Mouse (Mus musculus): ENCODE data around the gene Dnah1.

The Dnah1 gene

GRCm38 (mm10) chr14:31323849-31324792, at the start of gene Dnah1:
Gene Dnah1, minus strand, starts transcription at chr14:31323896.
- peak; percentile 60 for DNase-seq

GRCm38 (mm10) chr14:31369377-31369776, 45.7 kb upstream of the Dnah1 start:
- no peak for DNase-seq

GRCm38 (mm10) chr14:31367951-31368350, 44.3 kb upstream of the Dnah1 start:
- no peak for DNase-seq

GRCm38 (mm10) chr14:31365350-31365749, 41.7 kb upstream of the Dnah1 start:
- DNase-seq = peak; percentile 72

- DNase-seq = no peak
These were observed 40.9 kb upstream of the Dnah1 start for GRCm38 (mm10) chr14:31364589-31364988.

GRCm38 (mm10) chr14:31362236-31362635, 38.5 kb upstream of the Dnah1 start:
- no peak for DNase-seq

GRCm38 (mm10) chr14:31345367-31345766, 21.7 kb upstream of the Dnah1 start:
- no peak for DNase-seq

GRCm38 (mm10) chr14:31343241-31343640, 19.5 kb upstream of the Dnah1 start:
- no peak for DNase-seq

GRCm38 (mm10) chr14:31337947-31338346, 14.3 kb upstream of the Dnah1 start:
- DNase-seq = no peak

GRCm38 (mm10) chr14:31337406-31337805, 13.7 kb upstream of the Dnah1 start:
- DNase-seq = no peak

GRCm38 (mm10) chr14:31336369-31337155, 12.9 kb upstream of the Dnah1 start, which contains the start of gene Capn7:
Gene Capn7, plus strand, starts transcription at chr14:31336638.
- DNase-seq = peak; percentile 98

GRCm38 (mm10) chr14:31335765-31336164, 12.1 kb upstream of the Dnah1 start:
- DNase-seq = no peak

GRCm38 (mm10) chr14:31330957-31331356, 7.3 kb upstream of the Dnah1 start:
- no peak for DNase-seq

- DNase-seq = no peak
These were observed 6.0 kb upstream of the Dnah1 start for GRCm38 (mm10) chr14:31329741-31330140.

GRCm38 (mm10) chr14:31327681-31328080, 4.0 kb upstream of the Dnah1 start:
- no peak for DNase-seq

GRCm38 (mm10) chr14:31327196-31327595, 3.5 kb upstream of the Dnah1 start:
- DNase-seq = no peak

GRCm38 (mm10) chr14:31326770-31327169, 3.1 kb upstream of the Dnah1 start:
- DNase-seq = no peak

- no peak for DNase-seq
These were observed 1.9 kb upstream of the Dnah1 start for GRCm38 (mm10) chr14:31325551-31325950.

- DNase-seq = no peak
These were observed 1.2 kb upstream of the Dnah1 start for GRCm38 (mm10) chr14:31324851-31325250.

- DNase-seq = peak; percentile 48
These were observed 507 bp downstream of the Dnah1 start for GRCm38 (mm10) chr14:31323189-31323588.

GRCm38 (mm10) chr14:31322191-31322590, 1.5 kb downstream of the Dnah1 start:
- no peak for DNase-seq

- no peak for DNase-seq
These were observed 2.5 kb downstream of the Dnah1 start for GRCm38 (mm10) chr14:31321181-31321580.

- DNase-seq = no peak
These were observed 4.2 kb downstream of the Dnah1 start for GRCm38 (mm10) chr14:31319546-31319945.

- no peak for DNase-seq
These were observed 5.9 kb downstream of the Dnah1 start for GRCm38 (mm10) chr14:31317754-31318153.

Measured in kidney, postnatal 14 days (tissue).